Mouse (Mus musculus): Measurements from ENCODE around the gene Ntan1. TPM values are rescaled to one million over a fixed set of nuclear protein-coding genes. Genes with fewer than 3 reads are reported as not detected.

Gene Ntan1
- 179 TPM for polyA plus RNA-seq (2017; shearing (Covaris generic))

DNA sequence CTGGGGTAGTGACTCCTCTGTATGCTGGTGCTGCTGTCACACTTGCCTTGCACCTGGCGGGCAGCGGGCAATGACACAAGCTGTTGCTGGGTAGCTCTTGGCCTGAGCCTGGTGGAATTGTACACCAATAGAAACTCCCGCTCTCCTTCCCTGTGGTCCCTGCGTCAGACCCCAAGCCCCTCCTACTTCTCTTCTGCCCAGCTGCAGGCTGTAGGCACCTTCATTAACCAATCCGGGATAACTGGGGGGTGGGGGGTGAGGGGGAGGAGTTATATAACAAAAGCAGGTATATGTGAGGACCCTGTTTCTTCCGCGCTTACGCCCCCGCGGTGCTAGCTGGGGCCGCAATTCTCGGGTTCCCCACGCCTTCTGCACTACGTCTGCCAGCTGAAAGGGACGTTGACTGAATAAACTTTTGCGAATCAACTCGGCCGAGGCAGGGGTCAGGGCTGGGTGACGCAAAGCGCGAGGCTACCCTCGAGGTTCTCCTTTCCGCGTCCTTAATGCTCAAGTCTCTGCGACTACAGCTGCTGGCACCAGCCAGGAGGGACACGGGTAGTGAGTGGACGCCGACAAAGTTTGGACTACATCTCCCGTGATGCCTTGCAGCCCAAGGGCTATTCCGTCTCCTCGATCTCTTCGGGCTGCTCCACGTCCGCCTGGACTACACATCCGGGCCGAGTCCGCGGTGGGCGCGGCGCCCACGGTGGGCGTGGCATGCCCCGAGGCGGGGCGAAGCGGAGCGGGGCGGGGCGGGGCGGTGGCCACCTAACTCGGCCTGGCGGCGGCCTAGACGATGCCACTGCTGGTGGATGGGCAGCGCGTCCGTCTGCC lies at the start of gene Ntan1:
Gene Ntan1 (plus strand): TSS at position 286 of the 834 bp plus-strand sequence.

DNA sequence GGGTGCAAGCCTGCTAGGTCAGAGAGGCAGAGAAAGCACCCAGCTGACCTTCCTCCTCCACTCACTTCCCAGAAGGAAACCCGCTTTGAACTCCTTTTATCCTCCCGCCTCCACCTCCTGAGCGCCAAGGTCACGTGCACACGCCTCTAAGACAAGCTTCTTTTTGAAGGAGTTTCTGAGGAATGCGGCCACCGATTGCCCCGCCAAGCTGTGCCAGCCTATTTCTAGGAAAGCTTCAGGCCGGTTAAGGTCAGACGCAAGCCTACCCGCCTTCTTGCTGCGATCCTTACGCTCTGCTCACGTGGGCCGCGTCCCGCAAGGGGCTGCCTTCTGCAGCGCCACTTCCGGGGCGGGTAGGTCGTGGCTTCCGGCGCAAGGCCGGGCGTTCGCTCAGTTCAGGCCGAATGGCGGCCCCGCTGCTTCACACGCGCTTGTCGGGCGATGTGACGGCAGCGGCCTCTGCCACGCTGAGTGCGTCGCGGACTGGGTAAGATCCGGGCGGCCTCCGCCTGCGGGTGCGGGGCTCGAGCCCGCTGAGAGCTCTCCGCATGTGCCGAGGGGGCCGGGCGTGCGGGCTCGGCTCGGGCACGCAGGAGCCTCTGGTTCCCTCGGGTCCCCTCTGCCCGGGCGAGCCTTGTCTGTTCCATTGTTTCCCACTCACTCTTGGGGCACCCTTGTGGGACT lies 38.1 kb upstream of the Ntan1 start, which contains the start of gene Rrn3:
Gene Rrn3 (plus strand): TSS at position 356 of the 684 bp plus-strand sequence.

Other genes starting within 250 kb of the Ntan1 start
- gene Parn, start 150.7 kb upstream of the Ntan1 start, polyA plus RNA-seq (2017; shearing (Covaris generic)), result 57.3 TPM
- 56.4 TPM for gene Bfar, start 147.0 kb upstream of the Ntan1 start, polyA plus RNA-seq (2017; shearing (Covaris generic))
- gene 3110001I22Rik, start 146.9 kb upstream of the Ntan1 start, polyA plus RNA-seq (2017; shearing (Covaris generic)), result 8.3 TPM
- gene Pla2g10, start 87.9 kb upstream of the Ntan1 start, polyA plus RNA-seq (2017; shearing (Covaris generic)), result 0.56 TPM
- gene Rrn3, start 38.1 kb upstream of the Ntan1 start, polyA plus RNA-seq (2017; shearing (Covaris generic)), result 39.5 TPM
- gene Pdxdc1, start 84.3 kb downstream of the Ntan1 start, polyA plus RNA-seq (2017; shearing (Covaris generic)), result 57.3 TPM
- gene Mpv17l, start 84.3 kb downstream of the Ntan1 start, polyA plus RNA-seq (2017; shearing (Covaris generic)), result 0.50 TPM
- 0.14 TPM for gene 2900011O08Rik, start 167.8 kb downstream of the Ntan1 start, polyA plus RNA-seq (2017; shearing (Covaris generic))
- gene Ifitm7, start 168.0 kb downstream of the Ntan1 start, polyA plus RNA-seq (2017; shearing (Covaris generic)), result 0.31 TPM

Measured in CD4-positive, CD25-positive, alpha-beta regulatory T cell (primary cell).